Mouse (Mus musculus) neural tube, embryonic 14.5 days (tissue): ENCODE results near the gene Inpp5d. TPM values are rescaled to one million over a fixed set of nuclear protein-coding genes. Genes with fewer than 3 reads are reported as not detected.

Experiments used
- ATAC-seq: fragments of 200-750 bp; cut with Nextera tagmentation; 2 replicates; pipeline ENCODE4 v1.8.0; 2017; ENCODE audit warnings: low read depth, mild to moderate bottlenecking, moderate TSS enrichment, moderate library complexity
- H3K27ac ChIP-seq: fragments of 300-500 bp; sonication (generic); 2 replicates; pipeline ENCODE4 v1.5.1; 2014; ENCODE audit warnings: low read depth, mild to moderate bottlenecking, control low read depth, low read length, moderate library complexity, mixed read lengths
- H3K27me3 ChIP-seq: fragments of 300-500 bp; sonication (generic); 2 replicates; pipeline ENCODE4 v1.6.1; 2014; ENCODE audit warnings: low read length; ENCODE audit not compliant: control insufficient read depth, insufficient read depth
- H3K36me3 ChIP-seq: fragments of 300-500 bp; sonication (generic); 2 replicates; pipeline ENCODE4 v1.6.1; 2014; ENCODE audit warnings: low read length, mixed read lengths; ENCODE audit not compliant: control insufficient read depth, insufficient read depth
- H3K4me1 ChIP-seq: fragments of 300-500 bp; sonication (generic); 2 replicates; pipeline ENCODE4 v1.6.1; 2014; ENCODE audit warnings: low read length; ENCODE audit not compliant: control insufficient read depth, insufficient read depth
- H3K4me2 ChIP-seq: fragments of 300-500 bp; sonication (generic); 2 replicates; pipeline ENCODE4 v1.6.1; 2014; ENCODE audit warnings: mild to moderate bottlenecking, low read depth, low read length, control low read depth
- H3K4me3 ChIP-seq: fragments of 300-500 bp; sonication (generic); 2 replicates; pipeline ENCODE4 v1.5.1; 2014; ENCODE audit warnings: low read depth, low read length, control low read depth, mixed read lengths
- H3K9ac ChIP-seq: fragments of 300-500 bp; sonication (generic); replicated peaks from 2 replicates; pipeline ENCODE4 v1.6.1; 2014; ENCODE audit warnings: low read depth, mild to moderate bottlenecking, control low read depth, low read length, mixed read lengths
- H3K9me3 ChIP-seq: fragments of 300-500 bp; sonication (generic); 2 replicates; pipeline ENCODE4 v1.6.1; 2016; ENCODE audit warnings: low read length; ENCODE audit not compliant: control insufficient read depth
- WGBS: fragments of 180-500 bp; shearing (Covaris S2); extraction: QIAGEN DNeasy Blood & Tissue Kit; methylation state at CpG from one replicate; pipeline ENCODE4 v1.1.7; 2014; 5-methylcytosine and 5-hydroxymethylcytosine counted together
- polyA plus RNA-seq: library from polyadenylated mRNA; unstranded; fragments of >200 nt; fragmentation: Nextera tagmentation; extraction: Ambion mirVana; gene quantifications from 2 replicates; pipeline ENCODE4 v1.2.1, GENCODE M21; 2014

Inpp5d gene
- 3.1 and 4.4 TPM in 2 replicates for polyA plus RNA-seq

- no peaks in the 10 kb centered on the region for H3K36me3 ChIP-seq
- no peaks in the 10 kb centered on the region for H3K9me3 ChIP-seq
- H3K27me3 ChIP-seq: no peaks in the 10 kb centered on the region
- no peak for ATAC-seq
- 88% methylated on average over 12 of the region's 12 CpGs for WGBS
- H3K4me1 ChIP-seq: no peaks in the 10 kb centered on the region
- H3K27ac ChIP-seq: no peak within 1 kb of the TSS
- no peak within 1 kb of the TSS for H3K4me2 ChIP-seq
- H3K4me3 ChIP-seq: no peak within 1 kb of the TSS
- H3K9ac ChIP-seq: no peak within 1 kb of the TSS
These were observed at the start of gene Inpp5d for GRCm38 (mm10) chr1:87620211-87620668. TSS of gene Inpp5d (plus strand) at chr1:87620312.

- WGBS: 78% methylated on average over 5 of the region's 5 CpGs
- no peak overlapping the region for H3K4me3 ChIP-seq
- H3K27ac ChIP-seq: no peak overlapping the region
- no peaks in the 10 kb centered on the region for H3K9me3 ChIP-seq
- no peaks in the 10 kb centered on the region for H3K36me3 ChIP-seq
- no peak overlapping the region for H3K4me2 ChIP-seq
- H3K4me1 ChIP-seq: peaks cover 13% of the 10 kb centered on the region
- H3K27me3 ChIP-seq: no peaks in the 10 kb centered on the region
- H3K9ac ChIP-seq: no peak overlapping the region
- no peak for ATAC-seq
These were observed 46.9 kb upstream of the Inpp5d start for GRCm38 (mm10) chr1:87573261-87573660.

GRCm38 (mm10) chr1:87573800-87574215 is 46.3 kb upstream of the Inpp5d start, which contains the start of gene Ngef:
TSS of gene Ngef (minus strand) at chr1:87573870.
- 78% methylated on average over 6 of the region's 6 CpGs for WGBS
- H3K36me3 ChIP-seq: no peaks in the 10 kb centered on the region
- H3K27me3 ChIP-seq: no peaks in the 10 kb centered on the region
- peak; percentile 41; the same call in 1 of the 2 replicates for ATAC-seq
- peaks cover 13% of the 10 kb centered on the region for H3K4me1 ChIP-seq
- H3K27ac ChIP-seq: peak within 1 kb of the TSS; percentile 73; the same call in 1 of the 2 replicates
- H3K9ac ChIP-seq: no peak within 1 kb of the TSS
- H3K9me3 ChIP-seq: no peaks in the 10 kb centered on the region
- no peak within 1 kb of the TSS for H3K4me3 ChIP-seq
- no peak within 1 kb of the TSS for H3K4me2 ChIP-seq

GRCm38 (mm10) chr1:87574353-87574752 is 45.8 kb upstream of the Inpp5d start:
- 13% methylated on average over 6 of the region's 6 CpGs for WGBS
- peaks cover 13% of the 10 kb centered on the region for H3K4me1 ChIP-seq

GRCm38 (mm10) chr1:87574785-87575184 is 45.3 kb upstream of the Inpp5d start:
- WGBS: 24% methylated on average over 7 of the region's 7 CpGs
- no peaks in the 10 kb centered on the region for H3K36me3 ChIP-seq
- ATAC-seq: peak; percentile 88
- H3K9ac ChIP-seq: no peak overlapping the region
- H3K27me3 ChIP-seq: no peaks in the 10 kb centered on the region
- H3K4me1 ChIP-seq: peaks cover 13% of the 10 kb centered on the region
- peak overlapping the region; percentile 73 for H3K27ac ChIP-seq
- no peak overlapping the region for H3K4me2 ChIP-seq
- no peaks in the 10 kb centered on the region for H3K9me3 ChIP-seq
- H3K4me3 ChIP-seq: no peak overlapping the region

More at GRCm38 (mm10) chr1:87574353-87574752, 45.8 kb upstream of the Inpp5d start:
- no peak overlapping the region for H3K4me3 ChIP-seq
- H3K4me2 ChIP-seq: no peak overlapping the region
- H3K36me3 ChIP-seq: no peaks in the 10 kb centered on the region
- no peaks in the 10 kb centered on the region for H3K27me3 ChIP-seq
- H3K9me3 ChIP-seq: no peaks in the 10 kb centered on the region
- peak overlapping the region; percentile 73; the same call in 1 of the 2 replicates for H3K27ac ChIP-seq
- no peak overlapping the region for H3K9ac ChIP-seq
- ATAC-seq: peak; percentile 92

- no peak for ATAC-seq
- no peak overlapping the region for H3K27ac ChIP-seq
- no peaks in the 10 kb centered on the region for H3K27me3 ChIP-seq
- no peaks in the 10 kb centered on the region for H3K36me3 ChIP-seq
- H3K9me3 ChIP-seq: no peaks in the 10 kb centered on the region
- no peak overlapping the region for H3K4me3 ChIP-seq
- H3K9ac ChIP-seq: no peak overlapping the region
- 82% methylated on average over 6 of the region's 6 CpGs for WGBS
- no peak overlapping the region for H3K4me2 ChIP-seq
- H3K4me1 ChIP-seq: peaks cover 13% of the 10 kb centered on the region
These were observed 41.1 kb upstream of the Inpp5d start for GRCm38 (mm10) chr1:87578965-87579364.

GRCm38 (mm10) chr1:87580824-87581223 is 39.3 kb upstream of the Inpp5d start:
- Histone ChIP-seq H3K9me3 (no peaks in the 10 kb centered on the region), H3K36me3 (no peaks in the 10 kb centered on the region), H3K27me3 (no peaks in the 10 kb centered on the region), H3K4me2 (no peak overlapping the region), H3K4me1 (no peaks in the 10 kb centered on the region), H3K4me3 (no peak overlapping the region), H3K9ac (no peak overlapping the region), H3K27ac (no peak overlapping the region)
- no peak for ATAC-seq
- whole genome bisulfite sequencing: 2% methylated on average over 3 of the region's 3 CpGs

- Histone ChIP-seq H3K4me1 (no peaks in the 10 kb centered on the region), H3K27ac (no peak overlapping the region), H3K36me3 (no peaks in the 10 kb centered on the region), H3K4me2 (no peak overlapping the region), H3K4me3 (no peak overlapping the region), H3K9me3 (no peaks in the 10 kb centered on the region), H3K27me3 (no peaks in the 10 kb centered on the region), H3K9ac (no peak overlapping the region)
- WGBS: 93% methylated on average over 7 of the region's 7 CpGs
- ATAC-seq: no peak
These were observed 30.9 kb upstream of the Inpp5d start for GRCm38 (mm10) chr1:87589162-87589561.

- Histone ChIP-seq H3K9ac (no peak overlapping the region), H3K36me3 (no peaks in the 10 kb centered on the region), H3K27ac (no peak overlapping the region), H3K4me3 (no peak overlapping the region), H3K9me3 (no peaks in the 10 kb centered on the region), H3K4me2 (no peak overlapping the region), H3K27me3 (no peaks in the 10 kb centered on the region), H3K4me1 (no peaks in the 10 kb centered on the region)
- ATAC-seq: no peak
- WGBS: 93% methylated on average over 8 of the region's 8 CpGs
These were observed 30.1 kb upstream of the Inpp5d start for GRCm38 (mm10) chr1:87589980-87590379.
